Mouse (Mus musculus) cerebellum, postnatal 10 days (tissue): ENCODE results near the gene Enc1.
A peak's percentile ranks its signal among the peaks of the same experiment; 100 is the strongest.

Experiments
- DNase-seq, 2 experiments: peaks; one replicate each; pipeline ENCODE4 v3.0.0; 2021; ENCODE audit warnings: mixed read lengths in 2 of 2

Gene Enc1

DNA sequence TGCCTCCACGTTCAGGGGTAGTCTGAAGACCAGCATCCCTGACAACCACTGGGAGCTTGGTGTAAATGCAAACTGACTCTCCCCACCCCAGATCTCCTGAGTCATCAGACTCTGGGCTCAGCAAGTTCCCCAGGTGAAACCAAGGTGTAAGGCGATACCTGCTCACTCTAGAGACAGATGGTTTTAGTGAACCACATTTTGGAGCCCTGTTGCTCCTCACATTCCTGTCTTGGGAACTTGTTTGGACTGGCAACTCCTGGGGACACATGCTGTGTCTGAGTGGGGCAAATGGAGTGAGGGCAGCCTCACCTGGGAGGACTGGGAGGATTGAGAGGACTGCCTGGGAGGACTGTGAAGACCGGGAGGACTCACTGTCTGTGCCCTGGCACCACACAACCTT, 13.1 kb upstream of the Enc1 start:
- DNase-seq = no peak

DNA sequence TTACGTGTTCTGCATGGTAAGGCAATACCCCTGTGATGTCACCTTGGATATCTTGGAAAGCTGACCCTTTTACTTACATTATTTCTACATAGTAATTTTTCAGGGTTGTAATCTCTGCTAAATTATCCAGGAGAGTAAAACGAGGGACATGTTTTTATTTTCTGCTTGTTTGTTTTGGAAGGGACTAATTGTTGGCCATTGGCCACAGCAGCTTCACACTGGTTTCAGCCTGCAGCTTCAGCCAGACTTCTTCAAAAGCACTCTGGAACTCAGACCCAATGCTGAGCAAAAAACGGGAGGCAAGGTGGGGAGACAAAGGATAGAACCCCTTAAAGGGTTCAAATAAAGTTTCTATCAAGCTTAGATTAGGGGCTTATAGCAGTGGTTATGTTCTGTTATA, 10.8 kb upstream of the Enc1 start:
- DNase-seq = no peak

DNA sequence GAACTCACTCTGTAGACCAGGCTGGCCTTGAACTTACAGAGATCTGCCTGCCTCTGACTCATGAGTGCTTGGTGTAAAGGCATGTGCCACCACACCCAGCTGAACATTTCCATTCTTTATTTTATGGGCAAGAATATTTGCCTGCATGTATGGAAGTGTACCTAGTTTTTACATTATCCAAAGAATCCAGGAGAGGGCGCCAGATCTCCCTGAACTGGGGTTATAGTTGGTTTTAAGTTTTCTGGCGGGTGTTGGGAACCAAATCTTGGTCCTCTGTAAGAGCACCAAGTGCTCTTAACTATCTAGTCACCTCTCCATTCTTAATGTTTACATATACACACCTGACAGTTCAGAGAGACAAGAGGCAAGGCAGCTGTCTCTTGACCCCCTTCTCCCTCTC, 7.8 kb upstream of the Enc1 start:
- no peak for DNase-seq

DNA sequence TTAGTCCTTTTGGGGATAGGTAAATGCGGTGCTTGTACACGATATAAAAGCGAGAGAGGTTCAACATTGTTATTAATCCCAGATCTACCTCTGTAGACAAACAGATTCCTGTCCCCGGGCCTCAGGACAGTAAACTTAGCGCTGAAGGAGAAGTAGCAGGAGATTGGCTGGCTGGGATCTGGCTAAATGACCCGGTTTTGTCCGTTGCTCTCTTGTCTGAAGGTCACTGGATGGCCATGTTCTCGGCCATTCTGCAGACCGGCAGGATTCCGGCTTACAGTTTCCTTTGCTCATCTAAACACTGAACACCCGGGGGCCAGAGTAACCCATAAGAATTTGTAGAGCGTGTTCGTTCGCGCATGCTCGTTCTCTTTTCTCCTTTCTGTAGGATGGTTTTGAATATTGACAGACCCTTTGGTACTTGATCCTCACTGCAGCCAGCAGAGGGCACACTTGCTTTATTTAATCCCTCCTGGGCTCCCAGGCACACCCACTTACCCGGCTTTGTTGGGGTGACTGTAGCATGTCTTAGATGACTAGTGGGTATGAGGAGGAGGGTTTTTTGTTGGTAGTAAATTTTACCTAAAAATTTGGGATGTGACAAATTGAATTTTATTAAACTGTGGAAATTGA, 6.0 kb upstream of the Enc1 start:
- DNase-seq = peak; percentile 92

DNA sequence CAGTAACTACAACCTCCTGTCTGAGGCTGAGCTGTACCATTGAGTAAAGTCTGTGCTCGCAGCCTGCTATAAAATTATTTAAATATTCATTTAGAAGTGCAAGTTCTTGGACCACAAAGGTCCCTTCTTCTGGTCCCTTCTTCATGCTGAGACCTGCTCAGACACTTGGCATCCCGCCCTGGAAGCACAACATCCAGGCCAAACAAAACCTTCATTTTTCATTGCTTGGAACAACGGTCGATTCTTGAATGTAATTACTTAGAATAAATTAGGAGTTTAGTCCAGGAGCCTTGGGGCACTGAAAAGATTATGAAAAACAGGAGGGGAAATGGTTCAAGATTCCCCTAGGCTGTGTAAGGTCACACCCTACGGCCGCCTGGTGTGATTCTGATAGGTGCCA, 5.0 kb upstream of the Enc1 start:
- peak in 1 of 2 experiments; percentile 46 for DNase-seq

DNA sequence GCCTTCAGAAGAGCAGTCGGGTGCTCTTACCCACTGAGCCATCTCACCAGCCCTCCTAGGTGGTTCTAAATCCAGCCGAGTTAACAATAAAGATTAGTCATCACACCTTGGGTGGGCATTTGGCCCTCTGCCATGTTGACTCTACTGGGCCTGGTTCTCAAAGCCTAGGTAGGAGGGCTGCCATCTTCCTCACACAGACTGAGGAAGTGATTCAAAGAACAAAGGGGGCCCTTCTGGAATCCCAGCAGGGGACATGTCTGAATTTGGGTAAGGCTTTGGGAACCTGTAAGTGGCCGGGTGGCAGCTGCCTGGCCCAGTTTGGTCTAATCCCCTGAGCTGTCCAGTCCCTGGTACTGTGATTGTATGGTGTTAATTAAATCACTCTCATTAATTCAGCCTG, 3.2 kb upstream of the Enc1 start:
- peak in 1 of 2 experiments; percentile 40 for DNase-seq

DNA sequence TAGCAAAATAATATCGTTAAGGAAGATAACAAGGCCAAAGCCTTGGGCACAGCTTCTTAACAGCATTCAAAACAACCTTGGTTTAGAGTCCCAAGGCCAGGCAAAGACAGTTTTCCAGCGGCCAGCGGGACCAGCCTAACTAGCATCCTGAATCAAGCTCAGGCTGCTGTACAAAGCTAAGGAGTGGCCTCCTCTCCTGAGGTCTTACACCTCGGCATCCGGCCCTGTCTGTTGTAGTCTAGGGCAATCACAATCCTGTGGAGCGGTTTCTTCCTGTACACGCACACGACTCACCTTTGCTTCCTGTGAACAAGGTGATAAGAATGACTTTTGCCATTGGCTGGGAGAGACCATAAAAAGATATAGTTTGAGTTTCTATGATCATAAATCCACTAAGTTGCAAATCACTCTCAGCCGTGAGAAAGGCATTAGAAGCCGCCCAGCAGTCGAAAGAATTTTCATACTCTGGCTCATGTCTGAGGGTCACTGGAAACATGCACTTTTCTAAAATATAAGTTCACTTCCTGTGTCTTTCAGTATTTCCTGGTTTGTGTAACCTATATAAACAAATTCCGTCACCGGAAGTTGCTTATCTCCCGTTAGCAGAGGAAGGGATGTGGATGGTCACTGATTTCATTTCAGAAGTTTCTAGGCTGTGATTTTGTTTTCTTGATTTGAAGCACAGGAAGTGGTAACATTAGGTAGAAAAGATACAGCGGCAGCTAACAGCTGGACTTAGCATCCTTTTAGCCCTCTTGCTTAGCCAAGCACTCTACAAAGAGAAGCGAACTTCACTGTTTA, 2.5 kb upstream of the Enc1 start:
- no peak for DNase-seq

DNA sequence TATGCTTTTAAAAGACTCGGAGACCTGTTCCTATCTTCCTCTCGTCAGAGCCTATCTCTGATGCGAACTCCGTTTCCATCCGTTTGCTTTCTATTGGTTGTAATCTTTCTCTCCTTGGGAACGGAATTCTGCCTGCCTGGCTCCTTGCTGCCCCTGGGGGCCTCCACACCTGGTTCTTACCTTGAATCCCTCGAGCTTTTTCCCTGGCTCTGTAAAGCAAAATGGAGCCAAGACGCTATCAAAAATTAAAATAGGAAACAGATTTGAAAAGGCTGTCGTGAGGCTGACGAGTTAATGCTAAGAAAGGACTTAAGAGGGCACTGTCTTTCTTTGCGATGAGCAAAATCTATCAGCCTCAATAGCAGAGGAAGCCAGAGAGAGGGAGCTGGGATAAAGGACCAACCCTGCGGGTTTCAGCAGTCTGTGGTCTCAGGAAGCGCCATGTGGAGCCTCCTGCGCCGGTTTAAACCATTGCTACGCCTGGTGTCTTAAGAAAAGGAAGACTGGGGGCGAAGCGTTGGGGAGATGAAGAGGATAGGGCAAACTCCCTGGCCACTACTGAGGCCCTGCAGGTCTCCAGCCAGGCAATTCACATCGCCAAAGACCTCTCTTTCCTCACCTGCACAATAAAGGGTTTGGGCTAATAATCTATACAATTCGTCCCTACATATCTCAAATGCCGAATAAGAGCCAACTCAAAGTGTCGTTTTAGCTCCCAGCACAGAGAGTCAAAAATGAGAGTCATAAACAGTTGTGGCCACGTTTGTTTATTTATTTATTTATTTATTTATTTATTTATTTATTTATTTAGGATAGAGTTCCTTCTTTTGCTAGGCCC, 1.3 kb upstream of the Enc1 start:
- DNase-seq = peak; percentile 76 to 80

DNA sequence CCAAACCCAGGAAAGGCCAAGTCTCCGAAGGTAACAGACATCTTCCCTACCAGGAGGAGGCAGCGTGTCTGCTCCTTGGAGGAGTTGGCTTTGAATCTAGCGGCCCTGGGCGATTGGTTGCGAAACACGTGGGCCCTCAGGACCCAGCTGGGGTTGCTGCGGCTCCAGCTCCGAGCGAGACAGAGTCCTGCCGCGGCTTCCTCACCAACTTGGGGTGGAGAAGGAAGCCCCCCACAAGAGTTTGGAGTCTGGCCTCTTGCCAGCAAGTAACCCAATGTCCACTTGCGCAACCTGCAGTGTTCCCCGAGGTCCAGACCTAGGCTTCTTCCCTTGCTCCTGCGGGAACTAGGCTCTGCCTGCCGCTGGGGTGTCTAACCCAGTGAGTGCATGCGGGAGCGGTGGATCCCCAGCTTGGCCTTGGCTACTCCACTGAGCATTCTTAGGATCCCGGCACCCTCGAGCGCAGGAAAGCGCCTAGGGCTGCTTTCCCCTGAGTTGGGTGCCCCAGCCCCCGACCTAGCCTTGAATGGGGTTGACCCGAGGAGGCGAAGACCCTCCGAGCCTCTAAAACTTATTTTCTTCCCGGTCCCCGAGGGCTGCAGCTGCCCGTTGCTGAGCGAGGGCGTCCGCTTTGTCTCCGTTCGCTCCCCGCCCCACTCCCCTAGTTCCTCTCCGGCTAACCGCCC, 483 bp upstream of the Enc1 start:
- peak; percentile 80 to 82 for DNase-seq

DNA sequence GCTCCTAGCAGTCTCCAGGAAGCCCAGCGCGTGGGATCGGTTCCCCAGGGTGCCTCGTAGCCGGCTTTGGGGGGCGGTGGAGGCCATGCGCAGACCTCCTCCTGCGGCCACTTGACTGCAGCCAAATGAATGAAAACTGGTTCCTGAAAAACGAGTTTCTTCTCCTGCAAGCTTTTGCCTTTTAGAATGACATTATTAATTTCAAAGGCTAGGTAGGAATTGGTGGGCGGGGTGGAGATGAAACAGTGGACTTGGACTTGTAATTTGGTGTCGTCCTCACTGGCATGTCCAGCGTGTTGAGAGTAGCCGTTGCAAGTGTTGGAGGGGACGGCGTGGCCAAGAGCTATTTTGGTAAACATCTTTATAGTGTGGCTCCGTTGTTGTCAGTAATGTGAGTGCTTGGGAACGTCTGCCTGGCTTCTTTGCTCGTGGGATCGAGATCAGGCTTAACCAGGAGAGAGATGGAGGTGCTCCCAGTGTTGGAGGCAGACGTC, 929 bp downstream of the Enc1 start:
- DNase-seq = no peak

DNA sequence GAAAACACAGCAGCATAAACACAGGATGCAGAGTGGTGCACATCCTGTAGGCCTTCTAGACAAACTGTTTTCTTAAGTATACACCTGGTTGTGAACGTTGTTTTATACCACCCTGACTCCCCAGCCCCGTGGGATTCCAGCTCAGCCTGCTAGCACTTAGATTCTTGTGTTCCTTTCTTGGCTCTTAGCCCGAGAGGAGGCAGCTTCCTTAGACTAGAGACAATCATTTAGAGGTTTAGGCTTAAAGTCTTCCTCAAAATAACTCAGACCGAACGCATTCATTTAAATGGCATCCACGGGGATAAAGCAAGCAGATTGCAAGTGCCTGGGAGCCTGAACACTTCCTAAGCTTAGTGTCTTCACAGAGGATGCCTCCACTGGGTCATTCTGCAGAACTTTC, 1.8 kb downstream of the Enc1 start:
- no peak for DNase-seq

DNA sequence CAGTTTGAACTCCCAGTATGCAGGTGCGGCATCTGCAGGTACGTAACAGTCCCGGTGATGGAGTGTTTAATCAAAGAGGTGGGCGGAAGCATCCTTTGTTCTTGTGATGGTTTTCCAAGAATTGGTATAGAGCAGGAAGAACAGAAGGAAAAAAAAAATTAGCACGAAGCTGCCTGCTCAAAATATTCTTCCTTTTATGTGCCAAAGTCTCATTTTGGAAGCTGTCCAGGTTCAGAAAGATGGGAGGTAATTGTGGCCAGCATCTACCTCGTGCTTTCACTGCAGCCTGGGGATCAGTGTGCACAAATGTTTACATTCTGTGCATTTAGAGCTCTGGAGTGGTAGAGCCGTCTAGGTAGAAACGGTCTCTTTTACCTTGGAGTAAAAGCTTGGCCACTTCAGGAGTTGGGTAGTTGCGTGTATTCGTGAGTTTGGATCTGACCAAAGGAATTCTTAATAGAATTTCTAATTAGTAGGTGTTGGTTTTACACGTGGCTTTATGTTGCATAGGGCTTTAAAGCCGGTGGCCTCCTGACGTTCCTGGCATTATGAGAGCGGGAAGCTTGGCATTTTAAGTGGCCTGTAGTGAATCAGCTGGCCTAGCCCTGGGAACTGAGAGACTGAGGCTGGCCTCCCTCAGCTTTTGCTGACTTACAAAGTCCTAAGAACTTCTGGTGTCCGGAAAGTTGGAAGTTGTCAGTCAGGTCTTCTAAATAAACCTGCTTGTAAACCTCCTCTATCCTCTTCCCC, 3.2 kb downstream of the Enc1 start:
- DNase-seq = no peak

DNA sequence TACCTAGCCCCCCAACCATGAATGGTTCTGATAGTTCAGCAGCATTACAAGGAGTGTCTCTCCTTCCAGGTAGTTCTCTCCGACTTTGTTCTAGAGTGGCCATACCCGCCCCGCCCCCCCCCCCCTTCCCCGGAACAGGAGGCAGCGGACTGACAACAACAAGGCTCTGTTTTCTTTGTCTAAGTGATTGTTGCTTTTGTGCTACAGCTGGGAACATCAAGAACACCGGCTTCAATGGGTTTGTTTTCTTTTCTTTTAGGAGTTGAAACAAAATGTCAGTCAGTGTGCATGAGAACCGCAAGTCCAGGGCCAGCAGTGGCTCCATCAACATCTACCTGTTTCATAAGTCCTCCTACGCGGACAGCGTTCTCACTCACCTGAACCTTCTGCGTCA, 3.8 kb downstream of the Enc1 start:
- DNase-seq = no peak

DNA sequence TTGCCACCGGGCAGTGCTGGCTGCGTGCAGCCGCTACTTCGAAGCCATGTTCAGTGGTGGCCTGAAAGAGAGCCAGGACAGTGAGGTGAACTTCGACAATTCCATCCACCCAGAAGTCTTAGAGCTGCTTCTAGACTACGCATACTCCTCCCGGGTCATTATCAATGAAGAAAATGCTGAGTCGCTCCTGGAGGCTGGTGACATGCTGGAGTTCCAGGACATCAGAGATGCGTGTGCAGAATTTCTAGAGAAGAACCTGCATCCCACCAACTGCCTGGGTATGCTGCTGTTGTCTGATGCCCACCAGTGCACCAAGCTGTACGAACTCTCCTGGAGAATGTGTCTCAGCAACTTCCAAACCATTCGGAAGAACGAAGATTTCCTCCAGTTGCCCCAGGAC, 4.3 kb downstream of the Enc1 start:
- DNase-seq = no peak

DNA sequence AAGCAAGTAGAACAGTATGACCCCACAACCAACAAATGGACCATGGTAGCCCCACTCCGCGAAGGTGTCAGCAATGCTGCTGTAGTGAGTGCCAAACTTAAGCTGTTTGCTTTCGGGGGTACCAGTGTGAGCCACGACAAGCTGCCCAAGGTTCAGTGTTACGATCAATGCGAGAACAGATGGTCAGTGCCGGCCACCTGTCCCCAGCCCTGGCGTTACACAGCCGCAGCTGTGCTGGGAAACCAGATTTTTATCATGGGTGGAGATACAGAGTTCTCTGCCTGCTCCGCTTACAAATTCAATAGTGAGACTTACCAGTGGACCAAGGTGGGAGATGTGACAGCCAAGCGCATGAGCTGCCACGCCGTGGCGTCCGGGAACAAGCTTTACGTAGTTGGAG, 5.3 kb downstream of the Enc1 start:
- peak; percentile 73 to 80 for DNase-seq

DNA sequence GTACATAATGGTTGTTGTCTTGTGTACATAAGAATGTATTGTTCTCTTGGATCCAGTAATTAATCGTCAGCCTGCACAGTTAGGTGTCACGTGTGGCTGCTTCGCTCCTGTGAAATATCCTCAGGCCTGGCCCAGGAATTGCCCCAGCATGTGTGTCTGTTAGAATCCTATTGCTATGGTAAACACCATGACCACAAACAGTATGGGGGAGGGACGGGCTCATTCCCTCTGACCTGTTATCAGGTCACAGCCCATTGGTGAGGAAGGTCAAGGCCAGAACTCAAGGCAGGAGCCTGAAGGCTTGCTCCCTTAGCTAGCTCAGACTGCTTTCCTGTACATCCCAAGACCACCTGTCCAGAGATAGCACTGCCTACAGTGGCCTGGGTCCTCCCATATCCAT, 6.8 kb downstream of the Enc1 start:
- no peak for DNase-seq

DNA sequence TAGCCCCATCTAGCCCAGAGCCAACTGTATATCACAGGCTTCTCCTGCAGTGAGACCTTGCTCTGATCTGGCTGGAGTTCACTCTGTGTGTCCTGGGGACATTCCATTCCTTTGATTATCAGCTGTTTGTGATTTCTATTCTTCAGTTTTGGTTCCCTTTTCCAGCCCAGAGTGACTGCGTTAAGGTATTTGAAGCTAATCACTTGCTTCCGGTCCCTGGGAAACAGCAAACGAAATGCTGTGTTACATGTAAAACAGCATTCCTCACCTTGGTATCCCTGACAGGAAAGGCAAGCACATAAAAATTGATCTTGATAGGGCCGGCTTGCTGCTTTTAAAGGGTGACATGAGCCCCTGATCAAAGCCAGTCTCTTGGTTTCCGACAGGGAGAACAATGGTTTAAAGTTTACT, 8.2 kb downstream of the Enc1 start:
- DNase-seq = no peak

DNA sequence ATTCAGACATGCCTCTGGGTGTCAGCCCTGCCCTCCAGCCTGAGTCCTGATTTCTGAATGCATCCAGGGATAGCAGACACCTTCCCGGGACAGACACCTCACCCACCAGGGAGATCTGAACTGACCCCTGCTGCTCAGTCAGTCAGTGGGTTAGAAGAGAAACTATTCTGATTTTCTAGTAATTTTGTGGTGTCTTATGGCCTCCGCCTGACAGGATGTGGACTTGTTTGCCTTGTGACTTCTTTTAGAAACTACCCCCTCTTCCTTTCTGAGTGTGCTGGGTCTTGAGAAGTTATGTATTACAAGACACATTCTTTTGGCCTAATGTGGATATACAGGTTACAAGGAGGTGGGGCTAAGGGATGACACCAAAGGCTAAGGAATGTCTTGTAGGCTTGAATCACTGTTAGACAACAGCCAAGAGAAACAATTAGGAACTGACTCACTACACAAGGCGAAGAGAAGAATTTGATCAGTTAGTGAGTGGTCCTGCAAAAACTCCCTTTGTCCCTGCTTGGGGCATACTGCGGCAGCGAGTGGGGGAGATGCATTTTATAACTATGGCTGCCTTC, 8.7 kb downstream of the Enc1 start:
- DNase-seq = no peak

DNA sequence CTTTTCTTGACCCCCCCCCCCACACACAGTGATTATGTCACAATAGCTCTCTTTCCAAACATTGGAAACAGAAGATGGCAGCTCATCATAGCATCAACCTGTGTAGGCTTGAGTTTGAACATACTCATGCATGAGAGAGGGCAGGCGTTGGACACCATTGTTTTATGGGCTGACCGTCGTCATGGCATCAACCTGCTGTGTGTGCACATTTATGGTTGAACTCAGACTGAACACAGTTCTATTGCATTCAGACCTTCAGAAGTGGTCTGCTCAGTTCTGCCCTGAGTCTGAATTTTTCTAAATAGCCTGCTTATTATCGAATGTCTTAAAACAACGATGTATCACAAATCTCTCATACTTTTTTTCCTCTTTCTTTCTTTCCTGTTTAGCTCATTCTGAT, 9.2 kb downstream of the Enc1 start:
- no peak for DNase-seq

DNA sequence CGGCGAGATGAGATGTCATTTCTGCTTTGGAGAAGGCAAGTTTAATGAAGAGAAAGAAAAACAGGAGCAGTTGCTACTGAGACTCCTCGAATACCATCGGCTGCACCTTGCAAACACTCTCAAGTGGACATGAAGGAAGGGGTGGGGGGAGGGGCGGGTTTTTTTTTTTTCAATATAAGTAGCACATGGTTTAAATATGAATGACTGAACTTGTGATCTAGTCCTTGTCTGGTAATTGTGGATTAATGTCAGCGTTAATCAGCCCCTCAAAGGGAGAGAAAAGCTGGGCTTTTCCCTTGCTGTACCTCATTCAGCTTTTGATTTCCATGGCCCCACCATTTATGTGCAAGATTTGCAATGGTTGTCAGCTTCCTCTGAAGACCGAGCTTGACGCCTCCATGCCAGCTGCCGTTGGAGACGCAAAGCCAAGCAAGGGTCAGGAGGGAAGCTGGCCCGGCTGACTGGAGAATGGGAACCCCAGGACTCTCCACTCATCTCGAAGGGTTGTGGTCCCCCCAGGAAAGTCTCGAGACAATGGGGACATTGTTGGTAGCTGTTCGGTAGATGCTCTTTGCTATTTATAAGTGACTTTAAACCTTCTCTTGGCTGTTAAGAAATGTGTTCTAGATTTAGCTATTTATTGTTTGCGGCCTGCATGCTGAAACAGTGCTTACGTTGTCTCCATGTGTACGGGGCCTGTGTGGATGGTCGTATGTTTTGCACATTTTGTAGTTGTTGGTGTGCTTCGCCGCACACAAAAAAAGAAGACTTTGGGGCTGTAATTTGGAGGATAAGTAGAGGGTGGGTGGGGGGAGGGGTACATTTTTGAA, 9.9 kb downstream of the Enc1 start:
- DNase-seq = peak; percentile 57 to 65

DNA sequence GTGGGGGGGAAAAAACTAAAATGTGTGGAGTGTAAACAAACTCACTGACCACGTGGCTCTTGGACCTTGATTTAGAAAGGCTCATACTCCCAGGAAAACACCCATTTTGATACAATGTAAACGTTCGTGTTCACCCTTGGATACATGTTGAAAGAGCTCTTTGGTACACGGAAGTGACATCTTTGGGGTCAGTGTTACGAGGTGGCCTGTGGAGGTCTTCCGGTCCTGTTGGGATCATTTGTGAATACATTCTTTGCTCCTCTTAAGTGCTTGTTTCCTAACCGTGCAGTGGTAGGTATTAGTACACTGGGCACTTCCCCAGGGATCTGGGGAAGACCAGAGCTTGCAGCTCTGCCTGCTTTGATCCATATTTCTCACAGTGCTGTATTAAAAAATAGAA, 10.8 kb downstream of the Enc1 start:
- DNase-seq = no peak
